Mouse (Mus musculus): ENCODE data around the gene 1700001O22Rik. TPM values are rescaled to one million over a fixed set of nuclear protein-coding genes. Genes with fewer than 3 reads are reported as not detected.

1700001O22Rik gene
- polyA plus RNA-seq (2014; fragmentation: Nextera tagmentation; extraction: Ambion mirVana) = 1.2 and 1.6 TPM in 2 replicates

DNA sequence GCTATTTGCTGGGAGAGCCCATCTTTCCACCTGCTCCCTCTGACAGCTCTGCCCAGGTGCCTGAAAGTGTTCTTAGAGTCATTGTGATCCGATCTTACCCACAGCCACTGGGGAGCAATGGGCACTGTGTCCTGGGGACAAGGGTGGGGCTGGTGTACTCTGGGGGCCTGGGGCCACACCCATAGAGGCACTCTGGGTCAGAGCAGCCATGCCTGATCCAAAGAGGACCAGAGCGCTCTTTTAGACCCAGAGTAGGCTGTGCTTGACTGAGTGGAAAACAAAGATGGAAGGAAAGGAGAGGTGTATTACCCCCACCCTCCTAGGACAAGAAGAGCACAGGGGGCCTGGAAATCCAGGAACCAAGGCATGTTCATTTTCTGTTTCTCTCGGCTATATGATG, at the start of gene 1700001O22Rik:
Gene 1700001O22Rik (minus strand): TSS at position 58 of the 400 bp plus-strand sequence.
- ATAC-seq (replicated peaks; ENCODE audit: insufficient number of reproducible peaks, low FRiP score, low TSS enrichment) = no peak
- WGBS (ENCODE audit: insufficient replicate concordance) = 82% methylated on average over 3 of the region's 3 CpGs

DNA sequence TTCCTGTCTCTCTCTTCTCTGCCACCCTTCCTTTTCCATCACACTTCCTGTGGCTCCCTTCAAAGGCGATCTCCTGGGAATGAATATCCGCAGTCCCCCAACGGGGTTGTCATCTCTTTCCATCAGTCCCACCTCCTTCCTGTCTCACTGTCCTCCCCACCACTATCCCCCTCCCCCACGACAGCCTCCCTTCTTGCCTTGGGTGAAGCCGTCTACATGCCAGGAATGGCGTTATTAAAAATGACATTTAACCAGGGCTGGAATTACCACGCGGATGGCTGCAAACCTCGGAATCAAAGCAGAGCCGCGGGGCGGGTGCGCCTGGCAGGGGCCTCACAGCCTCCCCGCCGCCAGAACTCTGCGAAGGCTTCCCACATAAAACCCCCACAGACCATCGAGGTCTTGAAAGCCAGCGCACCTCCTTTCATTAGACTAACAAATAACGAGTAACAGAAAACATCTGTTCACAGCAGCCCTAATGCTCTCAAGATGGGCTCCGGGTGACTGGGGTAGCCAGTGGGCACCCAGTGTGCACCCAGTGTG, 49.4 kb upstream of the 1700001O22Rik start:
- Histone ChIP-seq H3K36me3 (ENCODE audit: control insufficient read depth, insufficient read depth, low read length) (no peaks in the 10 kb centered on the region; the same call in 1 of the 2 replicates), H3K4me1 (ENCODE audit: control insufficient read depth, insufficient read depth, low read length) (peaks cover 58% of the 10 kb centered on the region), H3K9me3 (replicated peaks; ENCODE audit: control insufficient read depth, low read length) (no peaks in the 10 kb centered on the region), H3K27ac (ENCODE audit: low read depth, low read length) (peak overlapping the region; percentile 12; the same call in 1 of the 2 replicates), H3K4me2 (peak overlapping the region; percentile 6; the same call in 1 of the 2 replicates), H3K9ac (ENCODE audit: low read depth, low read length) (peak overlapping the region; percentile 39; the same call in 1 of the 2 replicates), H3K27me3 (ENCODE audit: control insufficient read depth, insufficient read depth, low read length) (no peaks in the 10 kb centered on the region), H3K4me3 (ENCODE audit: low read depth, low read length) (no peak overlapping the region)
- no peak for ATAC-seq (replicated peaks; ENCODE audit: insufficient number of reproducible peaks, low FRiP score, low TSS enrichment)
- WGBS (ENCODE audit: insufficient replicate concordance) = 27% methylated on average over 20 of the region's 20 CpGs

More for the DNA sequence above, at the start of gene 1700001O22Rik:
- no peaks in the 10 kb centered on the region for H3K36me3 ChIP-seq (ENCODE audit: control insufficient read depth, insufficient read depth, low read length)
- H3K4me3 ChIP-seq (ENCODE audit: low read depth, low read length) = no peak within 1 kb of the TSS
- H3K27me3 ChIP-seq (ENCODE audit: control insufficient read depth, insufficient read depth, low read length) = peaks cover 43% of the 10 kb centered on the region
- H3K27ac ChIP-seq (ENCODE audit: low read depth, low read length) = no peak within 1 kb of the TSS
- peaks cover 9% of the 10 kb centered on the region for H3K4me1 ChIP-seq (ENCODE audit: control insufficient read depth, insufficient read depth, low read length)
- no peak within 1 kb of the TSS for H3K4me2 ChIP-seq
- H3K9me3 ChIP-seq (replicated peaks; ENCODE audit: control insufficient read depth, low read length) = no peaks in the 10 kb centered on the region
- no peak within 1 kb of the TSS for H3K9ac ChIP-seq (ENCODE audit: low read depth, low read length)

DNA sequence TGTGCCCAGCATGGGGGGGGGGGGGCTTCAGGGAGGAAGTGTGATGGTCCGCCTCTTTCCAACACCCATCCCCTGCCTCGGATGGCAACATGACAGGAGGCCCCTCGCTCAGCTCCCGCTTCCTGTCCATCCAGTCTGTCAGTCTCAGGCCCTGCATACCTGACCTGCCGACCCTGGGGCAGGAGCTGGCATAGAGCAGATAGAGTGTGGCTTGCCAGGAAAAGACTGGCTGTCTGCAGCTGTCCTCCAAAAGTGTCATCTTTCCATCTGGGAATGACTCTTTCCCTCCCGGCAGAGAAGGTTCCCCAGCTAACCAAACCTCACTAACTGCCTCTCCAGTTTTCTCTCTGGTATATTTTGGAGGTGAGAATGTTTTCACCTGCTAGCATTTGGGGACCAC, 47.1 kb upstream of the 1700001O22Rik start:
- ATAC-seq (replicated peaks; ENCODE audit: insufficient number of reproducible peaks, low FRiP score, low TSS enrichment) = no peak
- H3K27me3 ChIP-seq (ENCODE audit: control insufficient read depth, insufficient read depth, low read length) = no peaks in the 10 kb centered on the region; the same call in 1 of the 2 replicates
- H3K4me1 ChIP-seq (ENCODE audit: control insufficient read depth, insufficient read depth, low read length) = peaks cover 69% of the 10 kb centered on the region
- H3K27ac ChIP-seq (ENCODE audit: low read depth, low read length) = no peak overlapping the region
- no peaks in the 10 kb centered on the region for H3K9me3 ChIP-seq (replicated peaks; ENCODE audit: control insufficient read depth, low read length)
- H3K9ac ChIP-seq (ENCODE audit: low read depth, low read length) = peak overlapping the region; percentile 50; the same call in 1 of the 2 replicates
- 27% methylated on average over 6 of the region's 6 CpGs for WGBS (ENCODE audit: insufficient replicate concordance)
- H3K4me2 ChIP-seq = no peak overlapping the region
- no peak overlapping the region for H3K4me3 ChIP-seq (ENCODE audit: low read depth, low read length)
- H3K36me3 ChIP-seq (ENCODE audit: control insufficient read depth, insufficient read depth, low read length) = no peaks in the 10 kb centered on the region

- WGBS (ENCODE audit: insufficient replicate concordance) = 59% methylated on average over 8 of the region's 8 CpGs
- no peak overlapping the region for H3K27ac ChIP-seq (ENCODE audit: low read depth, low read length)
- no peak overlapping the region for H3K9ac ChIP-seq (ENCODE audit: low read depth, low read length)
- H3K9me3 ChIP-seq (replicated peaks; ENCODE audit: control insufficient read depth, low read length) = no peaks in the 10 kb centered on the region
- no peak overlapping the region for H3K4me2 ChIP-seq
- H3K4me3 ChIP-seq (ENCODE audit: low read depth, low read length) = no peak overlapping the region
- H3K27me3 ChIP-seq (ENCODE audit: control insufficient read depth, insufficient read depth, low read length) = peaks cover 11% of the 10 kb centered on the region; the same call in 1 of the 2 replicates
- H3K4me1 ChIP-seq (ENCODE audit: control insufficient read depth, insufficient read depth, low read length) = peaks cover 59% of the 10 kb centered on the region
- ATAC-seq (replicated peaks; ENCODE audit: insufficient number of reproducible peaks, low FRiP score, low TSS enrichment) = no peak
- no peaks in the 10 kb centered on the region for H3K36me3 ChIP-seq (ENCODE audit: control insufficient read depth, insufficient read depth, low read length)
Measured at GRCm38 (mm10) chr2:30848184-30848583, 44.7 kb upstream of the 1700001O22Rik start.

DNA sequence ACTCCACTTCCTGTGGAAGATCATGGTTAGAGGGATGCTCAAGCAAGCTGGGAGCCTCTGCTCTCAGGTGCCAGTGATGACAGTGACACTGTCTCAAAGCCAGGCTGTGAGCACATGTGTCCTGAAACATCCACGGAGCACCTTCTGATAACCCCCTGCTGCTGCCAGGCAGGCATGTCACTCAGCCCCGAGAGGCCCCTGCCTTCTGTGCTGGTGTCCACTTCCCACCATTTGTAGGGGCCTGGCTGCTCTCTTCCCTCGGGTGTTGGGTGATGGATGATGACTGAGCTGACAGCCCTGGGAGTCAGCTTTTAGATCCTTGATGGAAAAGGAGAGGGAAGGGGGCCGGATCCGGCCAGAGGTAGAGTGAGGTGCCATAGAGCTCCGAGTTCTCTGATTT, 43.3 kb upstream of the 1700001O22Rik start:
- Histone ChIP-seq H3K4me3 (ENCODE audit: low read depth, low read length) (peak overlapping the region; percentile 85), H3K4me1 (ENCODE audit: control insufficient read depth, insufficient read depth, low read length) (peaks cover 55% of the 10 kb centered on the region), H3K4me2 (peak overlapping the region; percentile 81), H3K27me3 (ENCODE audit: control insufficient read depth, insufficient read depth, low read length) (peaks cover 11% of the 10 kb centered on the region; the same call in 1 of the 2 replicates), H3K9me3 (replicated peaks; ENCODE audit: control insufficient read depth, low read length) (no peaks in the 10 kb centered on the region), H3K9ac (ENCODE audit: low read depth, low read length) (peak overlapping the region; percentile 50; the same call in 1 of the 2 replicates), H3K36me3 (ENCODE audit: control insufficient read depth, insufficient read depth, low read length) (no peaks in the 10 kb centered on the region), H3K27ac (ENCODE audit: low read depth, low read length) (peak overlapping the region; percentile 84)
- peak; percentile 29; the same call in 1 of the 2 replicates for ATAC-seq (replicated peaks; ENCODE audit: insufficient number of reproducible peaks, low FRiP score, low TSS enrichment)
- WGBS (ENCODE audit: insufficient replicate concordance) = 10% methylated on average over 6 of the region's 6 CpGs

- no peaks in the 10 kb centered on the region for H3K9me3 ChIP-seq (replicated peaks; ENCODE audit: control insufficient read depth, low read length)
- peak overlapping the region; percentile 91 for H3K9ac ChIP-seq (ENCODE audit: low read depth, low read length)
- ATAC-seq (replicated peaks; ENCODE audit: insufficient number of reproducible peaks, low FRiP score, low TSS enrichment) = no peak
- H3K27me3 ChIP-seq (ENCODE audit: control insufficient read depth, insufficient read depth, low read length) = peaks cover 11% of the 10 kb centered on the region; the same call in 1 of the 2 replicates
- peaks cover 54% of the 10 kb centered on the region for H3K4me1 ChIP-seq (ENCODE audit: control insufficient read depth, insufficient read depth, low read length)
- peak overlapping the region; percentile 84 for H3K27ac ChIP-seq (ENCODE audit: low read depth, low read length)
- H3K36me3 ChIP-seq (ENCODE audit: control insufficient read depth, insufficient read depth, low read length) = no peaks in the 10 kb centered on the region
- peak overlapping the region; percentile 81 for H3K4me2 ChIP-seq
- whole genome bisulfite sequencing (ENCODE audit: insufficient replicate concordance) = 40% methylated on average over 8 of the region's 8 CpGs
- peak overlapping the region; percentile 85 for H3K4me3 ChIP-seq (ENCODE audit: low read depth, low read length)
Measured at GRCm38 (mm10) chr2:30846236-30846635, 42.8 kb upstream of the 1700001O22Rik start.

- Histone ChIP-seq H3K4me2 (peak overlapping the region; percentile 81), H3K27me3 (ENCODE audit: control insufficient read depth, insufficient read depth, low read length) (peaks cover 11% of the 10 kb centered on the region; the same call in 1 of the 2 replicates), H3K9ac (ENCODE audit: low read depth, low read length) (peak overlapping the region; percentile 91), H3K27ac (ENCODE audit: low read depth, low read length) (peak overlapping the region; percentile 84), H3K4me1 (ENCODE audit: control insufficient read depth, insufficient read depth, low read length) (peaks cover 45% of the 10 kb centered on the region), H3K9me3 (replicated peaks; ENCODE audit: control insufficient read depth, low read length) (no peaks in the 10 kb centered on the region), H3K36me3 (ENCODE audit: control insufficient read depth, insufficient read depth, low read length) (no peaks in the 10 kb centered on the region), H3K4me3 (ENCODE audit: low read depth, low read length) (peak overlapping the region; percentile 85)
- ATAC-seq (replicated peaks; ENCODE audit: insufficient number of reproducible peaks, low FRiP score, low TSS enrichment) = no peak
- WGBS (ENCODE audit: insufficient replicate concordance) = under 1% methylated on average over 77 of the region's 80 CpGs
Measured at GRCm38 (mm10) chr2:30845152-30846070, 42.0 kb upstream of the 1700001O22Rik start.

- H3K4me2 ChIP-seq = peak overlapping the region; percentile 48
- no peaks in the 10 kb centered on the region for H3K9me3 ChIP-seq (replicated peaks; ENCODE audit: control insufficient read depth, low read length)
- ATAC-seq (replicated peaks; ENCODE audit: insufficient number of reproducible peaks, low FRiP score, low TSS enrichment) = no peak
- WGBS (ENCODE audit: insufficient replicate concordance) = 15% methylated on average over 10 of the region's 10 CpGs
- H3K9ac ChIP-seq (ENCODE audit: low read depth, low read length) = peak overlapping the region; percentile 13; the same call in 1 of the 2 replicates
- 0 out of 2 replicates have a peak overlapping the region, but pooled peaks have one; percentile 3 for H3K4me3 ChIP-seq (ENCODE audit: low read depth, low read length)
- no peaks in the 10 kb centered on the region for H3K36me3 ChIP-seq (ENCODE audit: control insufficient read depth, insufficient read depth, low read length)
- H3K27ac ChIP-seq (ENCODE audit: low read depth, low read length) = peak overlapping the region; percentile 80
- peaks cover 11% of the 10 kb centered on the region; the same call in 1 of the 2 replicates for H3K27me3 ChIP-seq (ENCODE audit: control insufficient read depth, insufficient read depth, low read length)
- peaks cover 33% of the 10 kb centered on the region for H3K4me1 ChIP-seq (ENCODE audit: control insufficient read depth, insufficient read depth, low read length)
Measured at GRCm38 (mm10) chr2:30842615-30843014, 39.2 kb upstream of the 1700001O22Rik start.

All from heart, embryonic 11.5 days (tissue).